8 mouse cellular contexts compared by ENCODE assay signal in the genomic region with DNA sequence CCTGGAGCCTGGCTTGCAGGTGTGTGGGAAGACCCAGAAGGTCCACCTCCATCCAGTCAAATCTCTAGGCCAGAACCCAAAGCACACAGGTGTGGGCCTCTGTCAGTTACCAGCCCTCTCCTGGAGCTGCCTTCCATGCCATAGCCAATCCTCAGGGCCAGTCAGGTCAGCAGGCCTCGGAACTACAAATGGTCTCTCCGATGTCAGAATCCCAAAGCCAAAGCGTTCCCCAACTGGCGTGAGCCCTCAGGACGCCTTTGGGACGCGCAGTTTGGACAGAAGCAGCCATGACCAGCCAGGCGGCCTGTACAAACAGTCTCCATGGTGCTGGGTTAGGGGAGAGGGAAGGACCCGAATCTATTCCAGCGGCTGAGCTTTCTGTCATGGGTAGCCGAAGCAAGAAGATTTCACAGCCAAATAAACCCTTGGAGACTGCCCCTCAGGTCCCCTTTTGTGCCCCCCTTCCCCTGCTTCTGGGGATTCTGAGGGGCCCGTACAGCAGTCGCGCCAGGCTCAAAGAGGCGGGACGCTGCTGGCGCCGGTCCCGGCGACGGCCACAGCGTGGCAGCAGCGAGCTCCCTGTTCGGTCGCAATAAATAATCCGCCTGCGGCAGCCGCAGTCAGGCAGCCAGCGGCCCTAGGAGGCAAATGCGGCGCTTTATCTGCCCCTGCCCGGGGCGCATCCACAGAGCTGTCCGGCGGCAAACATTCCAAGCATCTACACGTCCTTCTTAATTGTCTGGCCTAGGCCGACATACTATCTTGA. TPM values are rescaled to one million over a fixed set of nuclear protein-coding genes. Genes with fewer than 3 reads are reported as not detected.
DNase-seq lines count a peak whose midpoint lies in the region; ATAC-seq and TF ChIP-seq lines count a peak whose summit lies in the region.

No protein-coding gene starts in this region.

- H3K9me3 ChIP-seq in embryonic facial prominence, embryonic 13.5 days: no peaks in the 10 kb centered on the region
- no peaks in the 10 kb centered on the region for H3K9me3 ChIP-seq in heart, embryonic 15.5 days (replicated peaks)
- no peaks in the 10 kb centered on the region for H3K9me3 ChIP-seq in kidney, postnatal 0 days (replicated peaks; ENCODE audit: low read length)
- H3K9me3 ChIP-seq in neural tube, embryonic 11.5 days (ENCODE audit: control insufficient read depth, low read length): no peaks in the 10 kb centered on the region

- no peak overlapping the region for H3K27ac ChIP-seq in embryonic facial prominence, embryonic 13.5 days
- no peak overlapping the region for H3K27ac ChIP-seq in heart, embryonic 15.5 days
- H3K27ac ChIP-seq in kidney, postnatal 0 days: peak overlapping the region; percentile 99
- H3K27ac ChIP-seq in neural tube, embryonic 11.5 days (ENCODE audit: low read depth, low read length): peak overlapping the region; percentile 100

- no peak for ATAC-seq in embryonic facial prominence, embryonic 13.5 days (ENCODE audit: insufficient number of reproducible peaks, insufficient read depth, low FRiP score, low TSS enrichment, low read depth)
- ATAC-seq in heart, embryonic 15.5 days (replicated peaks; ENCODE audit: insufficient number of reproducible peaks, insufficient read depth, low FRiP score, low read depth): peak; percentile 48; the same call in 1 of the 2 replicates
- peak; percentile 15; the same call in 1 of the 2 replicates for ATAC-seq in kidney, postnatal 0 days (replicated peaks; ENCODE audit: low FRiP score, low read depth)
- peak; percentile 25 for ATAC-seq in neural tube, embryonic 11.5 days (ENCODE audit: insufficient read depth, low FRiP score, low TSS enrichment)

- 1% methylated on average over 37 of the region's 37 CpGs for WGBS in embryonic facial prominence, embryonic 13.5 days
- 2% methylated on average over 37 of the region's 37 CpGs for WGBS in heart, embryonic 15.5 days
- WGBS in kidney, postnatal 0 days: under 1% methylated on average over 37 of the region's 37 CpGs
- under 1% methylated on average over 37 of the region's 37 CpGs for WGBS in neural tube, embryonic 11.5 days

- H3K4me1 ChIP-seq in embryonic facial prominence, embryonic 13.5 days: peaks cover 17% of the 10 kb centered on the region; the same call in 1 of the 2 replicates
- H3K4me1 ChIP-seq in heart, embryonic 15.5 days (replicated peaks): peaks cover 33% of the 10 kb centered on the region
- peaks cover 55% of the 10 kb centered on the region for H3K4me1 ChIP-seq in kidney, postnatal 0 days (replicated peaks; ENCODE audit: insufficient read depth, low read length)
- peaks cover 33% of the 10 kb centered on the region for H3K4me1 ChIP-seq in neural tube, embryonic 11.5 days (ENCODE audit: control insufficient read depth, insufficient read depth, low read length)

- TF ChIP-seq CTCF in kidney, postnatal 0 days (IDR thresholded peaks at IDR 0.05; ENCODE audit: low read depth): peak; percentile 82

- peak overlapping the region; percentile 20; the same call in 1 of the 2 replicates for H3K4me3 ChIP-seq in embryonic facial prominence, embryonic 13.5 days
- peak overlapping the region; percentile 42 for H3K4me3 ChIP-seq in heart, embryonic 15.5 days
- H3K4me3 ChIP-seq in kidney, postnatal 0 days (replicated peaks; ENCODE audit: low read depth, low read length): peak overlapping the region; percentile 78
- H3K4me3 ChIP-seq in neural tube, embryonic 11.5 days (ENCODE audit: low read depth, low read length): peak overlapping the region; percentile 87

- DNase-seq in A20 (ENCODE audit: low read depth, low spot score) (peak; percentile 89), adipocyte (ENCODE audit: low spot score) (peak; percentile 91)
- peak; percentile 92 for DNase-seq in kidney, postnatal 0 days (ENCODE audit: low spot score)
- peak; percentile 70 to 72 for DNase-seq in lung, adult 18-20 months
- DNase-seq in neural tube, embryonic 11.5 days (ENCODE audit: low spot score): peak; percentile 91
- peak; percentile 55 for DNase-seq in testis, postnatal 14 days (ENCODE audit: low spot score)

- H3K9ac ChIP-seq in embryonic facial prominence, embryonic 13.5 days: no peak overlapping the region
- H3K9ac ChIP-seq in heart, embryonic 15.5 days: no peak overlapping the region
- peak overlapping the region; percentile 90 for H3K9ac ChIP-seq in kidney, postnatal 0 days (ENCODE audit: low read depth, low read length)
- peak overlapping the region; percentile 99 for H3K9ac ChIP-seq in neural tube, embryonic 11.5 days (ENCODE audit: low read length)

- peaks cover 100% of the 10 kb centered on the region for H3K27me3 ChIP-seq in embryonic facial prominence, embryonic 13.5 days
- H3K27me3 ChIP-seq in heart, embryonic 15.5 days: peaks cover 99% of the 10 kb centered on the region
- H3K27me3 ChIP-seq in kidney, postnatal 0 days (ENCODE audit: insufficient read depth, low read length): no peaks in the 10 kb centered on the region
- peaks cover 4% of the 10 kb centered on the region; the same call in 1 of the 2 replicates for H3K27me3 ChIP-seq in neural tube, embryonic 11.5 days (ENCODE audit: control insufficient read depth, insufficient read depth, low read length)

- H3K36me3 ChIP-seq in embryonic facial prominence, embryonic 13.5 days: no peaks in the 10 kb centered on the region
- H3K36me3 ChIP-seq in heart, embryonic 15.5 days: no peaks in the 10 kb centered on the region
- H3K36me3 ChIP-seq in kidney, postnatal 0 days (ENCODE audit: insufficient read depth, low read length): no peaks in the 10 kb centered on the region
- H3K36me3 ChIP-seq in neural tube, embryonic 11.5 days (ENCODE audit: control insufficient read depth, insufficient read depth, low read length): no peaks in the 10 kb centered on the region; the same call in 1 of the 2 replicates

- H3K4me2 ChIP-seq in embryonic facial prominence, embryonic 13.5 days: peak overlapping the region; percentile 24; the same call in 1 of the 2 replicates
- H3K4me2 ChIP-seq in heart, embryonic 15.5 days: peak overlapping the region; percentile 57
- peak overlapping the region; percentile 89 for H3K4me2 ChIP-seq in kidney, postnatal 0 days (ENCODE audit: low read length)
- H3K4me2 ChIP-seq in neural tube, embryonic 11.5 days (ENCODE audit: low read depth): peak overlapping the region; percentile 99

RNA-seq across cellular contexts. Expression of a gene that starts 1.8 kb away (rescaled TPM):
- 0.52 TPM in 1 of 2 replicates, not detected in the other for polyA plus RNA-seq in embryonic facial prominence, embryonic 13.5 days (2015; fragmentation: Nextera tagmentation; extraction: Ambion mirVana)
- polyA plus RNA-seq in heart, embryonic 15.5 days (2015; fragmentation: Nextera tagmentation; extraction: Ambion mirVana): 0.89 and 2.4 TPM in 2 replicates
- 4.8 and 6.0 TPM in 2 replicates for polyA plus RNA-seq in kidney, postnatal 0 days (2015; fragmentation: Nextera tagmentation; extraction: Ambion mirVana)
- 20.2 TPM in 2 replicates for polyA plus RNA-seq in neural tube, embryonic 11.5 days (2014; fragmentation: Nextera tagmentation; extraction: Ambion mirVana)

RNA-seq across cellular contexts. Expression of a gene that starts 1.8 kb away (rescaled TPM):
- not detected in 2 replicates for polyA plus RNA-seq in embryonic facial prominence, embryonic 13.5 days (2015; fragmentation: Nextera tagmentation; extraction: Ambion mirVana)
- polyA plus RNA-seq in heart, embryonic 15.5 days (2015; fragmentation: Nextera tagmentation; extraction: Ambion mirVana): not detected in 2 replicates
- 0.66 and 2.1 TPM in 2 replicates for polyA plus RNA-seq in kidney, postnatal 0 days (2015; fragmentation: Nextera tagmentation; extraction: Ambion mirVana)
- not detected in 2 replicates for polyA plus RNA-seq in neural tube, embryonic 11.5 days (2014; fragmentation: Nextera tagmentation; extraction: Ambion mirVana)

RNA-seq across cellular contexts. Expression of a gene that starts 2.8 kb away (rescaled TPM):
- 0.81 TPM in 1 of 2 replicates, not detected in the other for polyA plus RNA-seq in embryonic facial prominence, embryonic 13.5 days (2015; fragmentation: Nextera tagmentation; extraction: Ambion mirVana)
- 0.27 TPM in 1 of 2 replicates, not detected in the other for polyA plus RNA-seq in heart, embryonic 15.5 days (2015; fragmentation: Nextera tagmentation; extraction: Ambion mirVana)
- 2.8 and 3.0 TPM in 2 replicates for polyA plus RNA-seq in kidney, postnatal 0 days (2015; fragmentation: Nextera tagmentation; extraction: Ambion mirVana)
- 16.0 and 18.8 TPM in 2 replicates for polyA plus RNA-seq in neural tube, embryonic 11.5 days (2014; fragmentation: Nextera tagmentation; extraction: Ambion mirVana)

RNA-seq across cellular contexts. Expression of a gene that starts 7.0 kb away (rescaled TPM):
- polyA plus RNA-seq in embryonic facial prominence, embryonic 13.5 days (2015; fragmentation: Nextera tagmentation; extraction: Ambion mirVana): 0.18 and 4.8 TPM in 2 replicates
- 2.3 and 6.3 TPM in 2 replicates for polyA plus RNA-seq in heart, embryonic 15.5 days (2015; fragmentation: Nextera tagmentation; extraction: Ambion mirVana)
- 9.7 and 10.4 TPM in 2 replicates for polyA plus RNA-seq in kidney, postnatal 0 days (2015; fragmentation: Nextera tagmentation; extraction: Ambion mirVana)
- polyA plus RNA-seq in neural tube, embryonic 11.5 days (2014; fragmentation: Nextera tagmentation; extraction: Ambion mirVana): 53.4 and 56.5 TPM in 2 replicates

RNA-seq across cellular contexts. Expression of a gene that starts 10.3 kb away (rescaled TPM):
- not detected in 2 replicates for polyA plus RNA-seq in embryonic facial prominence, embryonic 13.5 days (2015; fragmentation: Nextera tagmentation; extraction: Ambion mirVana)
- 0.54 and 1.4 TPM in 2 replicates for polyA plus RNA-seq in heart, embryonic 15.5 days (2015; fragmentation: Nextera tagmentation; extraction: Ambion mirVana)
- 29.7 and 31.7 TPM in 2 replicates for polyA plus RNA-seq in kidney, postnatal 0 days (2015; fragmentation: Nextera tagmentation; extraction: Ambion mirVana)
- polyA plus RNA-seq in neural tube, embryonic 11.5 days (2014; fragmentation: Nextera tagmentation; extraction: Ambion mirVana): 61.2 and 71.3 TPM in 2 replicates

Comparison
In these comparisons a context has a peak if more than half of its experiments do, and no peak if none do; other contexts are left out.
1. H3K27ac ChIP-seq: peak in kidney, postnatal 0 days (single experiment) and neural tube, embryonic 11.5 days (single experiment); none in embryonic facial prominence, embryonic 13.5 days (single experiment) and heart, embryonic 15.5 days (single experiment).
2. H3K4me2 ChIP-seq: peak in every context shown above with its lines; median percentile 99 in neural tube, embryonic 11.5 days; 89 in kidney, postnatal 0 days; 57 in heart, embryonic 15.5 days; 24 in embryonic facial prominence, embryonic 13.5 days.
3. H3K4me3 ChIP-seq: peak in every context shown above with its lines; median percentile 87 in neural tube, embryonic 11.5 days; 78 in kidney, postnatal 0 days; 42 in heart, embryonic 15.5 days; 20 in embryonic facial prominence, embryonic 13.5 days.
4. H3K9ac ChIP-seq: peak in kidney, postnatal 0 days (single experiment) and neural tube, embryonic 11.5 days (single experiment); none in embryonic facial prominence, embryonic 13.5 days (single experiment) and heart, embryonic 15.5 days (single experiment).
5. Peak in every context shown above with its lines, with median percentiles within 50 percentile points of each other: DNase-seq.